Mouse (Mus musculus) neutrophil, adult 5-6 weeks (primary cell): Measurements from ENCODE around the gene Slc12a9. TPM values are rescaled to one million over a fixed set of nuclear protein-coding genes. Genes with fewer than 3 reads are reported as not detected.

ENCODE experiments used
- total RNA-seq: library from RNA; stranded (forward); fragments of 200-1000 nt; gene quantifications from 2 replicates; pipeline ENCODE4 v1.2.3, GENCODE M21; 2017

Gene Slc12a9
- total RNA-seq, 1 experiment from 2014 or later: 38.5 TPM

Other genes starting within 250 kb of the Slc12a9 start
- gene Trim56, start 217.4 kb downstream of the Slc12a9 start, total RNA-seq: 69.9 and 79.3 TPM in 2 replicates
- not detected in 2 replicates for gene Muc3, start 184.3 kb downstream of the Slc12a9 start, total RNA-seq
- 0.58 and 2.3 TPM in 2 replicates for gene Muc3a, start 121.2 kb downstream of the Slc12a9 start, total RNA-seq
- 0.25 and 0.47 TPM in 2 replicates for gene Ache, start 46.1 kb downstream of the Slc12a9 start, total RNA-seq
- 3.8 and 4.2 TPM in 2 replicates for gene Ufsp1, start 39.0 kb downstream of the Slc12a9 start, total RNA-seq
- gene Srrt, start 25.9 kb downstream of the Slc12a9 start, total RNA-seq: 326 and 333 TPM in 2 replicates
- gene Trip6, start 19.2 kb downstream of the Slc12a9 start, total RNA-seq: 5.5 and 7.1 TPM in 2 replicates
- gene Ephb4, start 16.5 kb upstream of the Slc12a9 start, total RNA-seq: not detected in 2 replicates
- gene Zan, start 143.5 kb upstream of the Slc12a9 start, total RNA-seq: not detected in 2 replicates
- 16.0 and 20.0 TPM in 2 replicates for gene Pop7, start 168.9 kb upstream of the Slc12a9 start, total RNA-seq
- gene Gigyf1, start 185.0 kb upstream of the Slc12a9 start, total RNA-seq: 32.0 and 37.7 TPM in 2 replicates
- not detected in 2 replicates for gene Epo, start 199.6 kb upstream of the Slc12a9 start, total RNA-seq
- gene Gnb2, start 199.9 kb upstream of the Slc12a9 start, total RNA-seq: 428 and 434 TPM in 2 replicates
- gene Actl6b, start 219.9 kb upstream of the Slc12a9 start, total RNA-seq: 0.37 TPM in 1 of 2 replicates, not detected in the other
- gene Tfr2, start 236.2 kb upstream of the Slc12a9 start, total RNA-seq: 0.61 TPM in 1 of 2 replicates, not detected in the other